Mouse (Mus musculus) bone marrow macrophage, adult 2 months (primary cell): ENCODE data around the gene Cyp11a1.

ENCODE experiments used
- CTCF ChIP-seq: IDR thresholded peaks from 2 replicates; pipeline ENCODE4 v1.5.1; 2012; ENCODE audit warnings: low read depth, mild to moderate bottlenecking, low read length, moderate library complexity
- POLR2A ChIP-seq: IDR thresholded peaks from 2 replicates; pipeline ENCODE4 v1.6.1; 2012; ENCODE audit warnings: mild to moderate bottlenecking, low read depth, low read length, borderline replicate concordance

GRCm38 (mm10) chr9:58053544-58053943 lies 47.3 kb downstream of the Cyp11a1 start:
- TF ChIP-seq CTCF (no peak), POLR2A (no peak)
